Mouse (Mus musculus) midbrain, embryonic 12.5 days (tissue): ENCODE measurements around the gene Gm5108. TPM values are rescaled to one million over a fixed set of nuclear protein-coding genes. Genes with fewer than 3 reads are reported as not detected.

ENCODE experiments used
- polyA plus RNA-seq: library from polyadenylated mRNA; unstranded; fragments of >200 nt; fragmentation: Nextera tagmentation; extraction: Ambion mirVana; gene quantifications from 2 replicates; pipeline ENCODE4 v1.2.1, GENCODE M21; 2016

The Gm5108 gene
- polyA plus RNA-seq, 1 experiment from 2014 or later = not detected

Other genes starting within 250 kb of the Gm5108 start
- 31.3 and 37.8 TPM in 2 replicates for gene Atp8a1, start 94.2 kb upstream of the Gm5108 start, polyA plus RNA-seq
- gene Gm21905, start 4.8 kb downstream of the Gm5108 start, polyA plus RNA-seq = not detected in 2 replicates
- not detected in 2 replicates for gene Grxcr1, start 90.2 kb downstream of the Gm5108 start, polyA plus RNA-seq